Mouse (Mus musculus): ENCODE measurements at regions not wholly inside any gene's neighbourhood (a gene's known extent, or its start where the extent isn't known, plus 50 kb on each side); places are given as distances from the start of the nearest gene placed in this dataset.

GRCm38 (mm10) chr9:104496220-104496619, 50.9 kb upstream of the Cpne4 start:
- Histone ChIP-seq H3K9me3 (no peaks in the 10 kb centered on the region), H3K4me1 (no peaks in the 10 kb centered on the region), H3K9ac (no peak overlapping the region), H3K4me3 (no peak overlapping the region), H3K36me3 (no peaks in the 10 kb centered on the region), H3K27ac (no peak overlapping the region), H3K4me2 (no peak overlapping the region), H3K27me3 (no peaks in the 10 kb centered on the region)
- WGBS = 72% methylated on average over 9 of the region's 9 CpGs
- no peak for ATAC-seq (ENCODE audit: insufficient number of reproducible peaks, low FRiP score, low TSS enrichment, low read depth)

GRCm38 (mm10) chr9:104490696-104491095, 56.4 kb upstream of the Cpne4 start:
- H3K9ac ChIP-seq = no peak overlapping the region
- H3K36me3 ChIP-seq = no peaks in the 10 kb centered on the region
- no peak overlapping the region for H3K4me2 ChIP-seq
- no peak for ATAC-seq (ENCODE audit: insufficient number of reproducible peaks, low FRiP score, low TSS enrichment, low read depth)
- H3K27ac ChIP-seq = no peak overlapping the region
- no peak overlapping the region for H3K4me3 ChIP-seq
- no peaks in the 10 kb centered on the region for H3K9me3 ChIP-seq
- no peaks in the 10 kb centered on the region for H3K4me1 ChIP-seq
- H3K27me3 ChIP-seq = no peaks in the 10 kb centered on the region

DNA sequence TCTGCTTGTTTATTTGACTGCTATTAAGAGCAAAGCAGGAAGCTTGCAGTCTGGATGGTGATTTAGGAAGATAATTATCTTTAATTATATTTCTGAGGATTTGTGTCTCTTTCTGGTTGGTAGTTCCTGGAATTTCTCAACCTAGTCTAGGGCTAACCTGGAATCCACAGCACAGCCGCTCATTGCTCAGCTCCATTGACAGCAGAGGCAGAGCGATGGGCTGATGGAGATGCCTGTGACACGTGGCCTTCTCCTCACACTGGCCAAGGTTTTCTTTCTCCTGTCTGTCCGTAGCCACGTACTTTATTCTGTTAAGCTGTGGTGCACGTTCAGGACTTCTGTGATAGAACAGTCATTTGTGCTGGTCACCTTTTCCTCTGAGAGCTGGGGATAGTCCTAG, 57.7 kb upstream of the Cpne4 start:
- no peak overlapping the region for H3K4me3 ChIP-seq
- no peak overlapping the region for H3K27ac ChIP-seq
- H3K9ac ChIP-seq = no peak overlapping the region
- no peaks in the 10 kb centered on the region for H3K4me1 ChIP-seq
- no peaks in the 10 kb centered on the region for H3K27me3 ChIP-seq
- no peak for ATAC-seq (ENCODE audit: insufficient number of reproducible peaks, low FRiP score, low TSS enrichment, low read depth)
- no peak overlapping the region for H3K4me2 ChIP-seq
- H3K9me3 ChIP-seq = no peaks in the 10 kb centered on the region
- no peaks in the 10 kb centered on the region for H3K36me3 ChIP-seq
- WGBS = 52% methylated on average over 6 of the region's 6 CpGs

DNA sequence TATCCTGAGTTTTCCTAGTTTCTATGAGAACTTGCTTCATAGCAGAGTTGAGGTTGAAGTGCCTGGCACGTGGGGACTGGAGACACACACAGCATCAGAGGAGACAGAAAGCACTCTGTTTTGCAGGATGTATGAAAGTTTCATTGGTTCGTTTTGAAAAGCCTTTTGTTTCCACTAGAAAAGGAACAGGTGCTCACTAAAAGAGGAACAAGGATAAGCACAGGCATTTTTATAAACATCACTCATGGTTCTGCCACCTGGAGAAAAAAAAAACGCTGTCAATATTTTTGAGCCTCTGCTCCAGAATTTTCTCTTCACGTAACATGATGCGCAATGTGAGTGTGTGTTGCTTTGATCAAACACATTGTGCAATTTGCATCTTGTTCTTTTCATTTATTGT, 64.6 kb upstream of the Cpne4 start:
- no peak for ATAC-seq (ENCODE audit: insufficient number of reproducible peaks, low FRiP score, low TSS enrichment, low read depth)

GRCm38 (mm10) chr9:104480683-104481082, 66.4 kb upstream of the Cpne4 start:
- Histone ChIP-seq H3K9me3 (no peaks in the 10 kb centered on the region), H3K4me3 (no peak overlapping the region), H3K4me1 (no peaks in the 10 kb centered on the region), H3K9ac (no peak overlapping the region), H3K27me3 (no peaks in the 10 kb centered on the region), H3K27ac (no peak overlapping the region), H3K4me2 (no peak overlapping the region), H3K36me3 (no peaks in the 10 kb centered on the region)
- ATAC-seq (ENCODE audit: insufficient number of reproducible peaks, low FRiP score, low TSS enrichment, low read depth) = no peak
- WGBS = 69% methylated on average over 1 of the region's 1 CpGs

More for the DNA sequence above, 64.6 kb upstream of the Cpne4 start:
- 72% methylated on average over 5 of the region's 5 CpGs for WGBS
- Histone ChIP-seq H3K36me3 (no peaks in the 10 kb centered on the region), H3K9ac (no peak overlapping the region), H3K9me3 (no peaks in the 10 kb centered on the region), H3K4me2 (no peak overlapping the region), H3K27me3 (no peaks in the 10 kb centered on the region), H3K4me3 (no peak overlapping the region), H3K27ac (no peak overlapping the region), H3K4me1 (no peaks in the 10 kb centered on the region)

- ATAC-seq (ENCODE audit: insufficient number of reproducible peaks, low FRiP score, low TSS enrichment, low read depth) = no peak
- 78% methylated on average over 4 of the region's 4 CpGs for WGBS
- Histone ChIP-seq H3K9me3 (no peaks in the 10 kb centered on the region), H3K4me3 (no peak overlapping the region), H3K36me3 (no peaks in the 10 kb centered on the region), H3K9ac (no peak overlapping the region), H3K27ac (no peak overlapping the region), H3K27me3 (no peaks in the 10 kb centered on the region), H3K4me1 (no peaks in the 10 kb centered on the region), H3K4me2 (no peak overlapping the region)
These were observed 72.3 kb upstream of the Cpne4 start for GRCm38 (mm10) chr9:104474831-104475230.

- Histone ChIP-seq H3K4me3 (no peak overlapping the region), H3K9ac (no peak overlapping the region), H3K27ac (no peak overlapping the region), H3K36me3 (no peaks in the 10 kb centered on the region), H3K4me2 (no peak overlapping the region), H3K9me3 (no peaks in the 10 kb centered on the region), H3K27me3 (no peaks in the 10 kb centered on the region), H3K4me1 (no peaks in the 10 kb centered on the region)
- ATAC-seq (ENCODE audit: insufficient number of reproducible peaks, low FRiP score, low TSS enrichment, low read depth) = no peak
- 90% methylated on average over 1 of the region's 1 CpGs for WGBS
These were observed 79.8 kb upstream of the Cpne4 start for GRCm38 (mm10) chr9:104467238-104467637.

DNA sequence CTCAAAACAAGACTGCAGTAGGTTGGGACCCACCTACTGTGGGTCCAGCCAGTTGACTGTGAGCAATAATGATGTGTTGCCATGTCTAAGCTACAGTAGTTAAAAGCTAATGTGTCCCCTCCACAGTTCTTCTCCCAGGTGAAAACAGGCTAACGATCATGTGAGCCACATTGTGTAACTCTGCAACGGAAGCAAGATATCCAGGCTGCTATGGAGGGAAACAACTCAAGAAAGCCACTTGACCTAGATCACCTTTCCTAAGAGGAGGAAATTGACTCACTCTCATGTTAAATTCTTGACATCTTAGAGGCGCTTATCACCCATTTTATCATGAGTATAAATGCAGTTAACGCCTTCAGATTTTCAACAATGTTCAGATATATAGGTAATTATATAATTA, 83.4 kb upstream of the Cpne4 start:
- no peaks in the 10 kb centered on the region for H3K9me3 ChIP-seq
- ATAC-seq (ENCODE audit: insufficient number of reproducible peaks, low FRiP score, low TSS enrichment, low read depth) = no peak
- no peak overlapping the region for H3K4me2 ChIP-seq
- WGBS = 85% methylated on average over 4 of the region's 4 CpGs
- H3K27me3 ChIP-seq = no peaks in the 10 kb centered on the region
- H3K4me3 ChIP-seq = no peak overlapping the region
- H3K27ac ChIP-seq = no peak overlapping the region
- no peaks in the 10 kb centered on the region for H3K36me3 ChIP-seq
- no peak overlapping the region for H3K9ac ChIP-seq
- H3K4me1 ChIP-seq = no peaks in the 10 kb centered on the region

DNA sequence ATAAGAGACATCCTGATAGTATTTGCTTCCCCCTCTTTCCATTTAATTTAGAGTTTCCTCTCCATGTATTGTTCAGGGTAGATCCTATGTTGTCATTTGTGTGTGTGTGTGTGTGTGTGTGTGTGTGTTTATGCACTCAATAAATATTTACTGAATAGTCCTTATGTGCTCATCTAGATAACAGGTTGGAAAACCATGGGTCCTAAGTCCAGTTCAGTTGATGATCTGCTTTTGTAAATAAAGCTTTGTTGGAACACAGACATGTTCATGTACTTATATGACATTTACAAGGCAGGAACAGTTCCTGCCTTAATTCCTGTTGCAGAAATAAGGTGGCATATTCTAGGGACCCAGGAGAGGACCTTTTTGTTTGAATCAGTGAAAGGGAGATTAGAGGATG, 87.0 kb upstream of the Cpne4 start:
- Histone ChIP-seq H3K27me3 (no peaks in the 10 kb centered on the region), H3K9ac (no peak overlapping the region), H3K36me3 (no peaks in the 10 kb centered on the region), H3K27ac (no peak overlapping the region), H3K9me3 (no peaks in the 10 kb centered on the region), H3K4me3 (no peak overlapping the region), H3K4me2 (no peak overlapping the region), H3K4me1 (no peaks in the 10 kb centered on the region)
- ATAC-seq (ENCODE audit: insufficient number of reproducible peaks, low FRiP score, low TSS enrichment, low read depth) = no peak

- Histone ChIP-seq H3K9ac (no peak overlapping the region), H3K36me3 (no peaks in the 10 kb centered on the region), H3K4me2 (no peak overlapping the region), H3K4me1 (no peaks in the 10 kb centered on the region), H3K9me3 (no peaks in the 10 kb centered on the region), H3K4me3 (no peak overlapping the region), H3K27me3 (no peaks in the 10 kb centered on the region), H3K27ac (no peak overlapping the region)
- no peak for ATAC-seq (ENCODE audit: insufficient number of reproducible peaks, low FRiP score, low TSS enrichment, low read depth)
- WGBS = 27% methylated on average over 4 of the region's 4 CpGs
These were observed 89.5 kb upstream of the Cpne4 start for GRCm38 (mm10) chr9:104457635-104458034.

- Histone ChIP-seq H3K4me2 (no peak overlapping the region), H3K9ac (no peak overlapping the region), H3K27ac (no peak overlapping the region), H3K9me3 (no peaks in the 10 kb centered on the region), H3K4me1 (no peaks in the 10 kb centered on the region), H3K4me3 (no peak overlapping the region), H3K36me3 (no peaks in the 10 kb centered on the region), H3K27me3 (peaks cover 4% of the 10 kb centered on the region; the same call in 1 of the 2 replicates)
- ATAC-seq (ENCODE audit: insufficient number of reproducible peaks, low FRiP score, low TSS enrichment, low read depth) = no peak
- 72% methylated on average over 8 of the region's 8 CpGs for WGBS
These were observed 98.4 kb upstream of the Cpne4 start for GRCm38 (mm10) chr9:104448577-104449165.

DNA sequence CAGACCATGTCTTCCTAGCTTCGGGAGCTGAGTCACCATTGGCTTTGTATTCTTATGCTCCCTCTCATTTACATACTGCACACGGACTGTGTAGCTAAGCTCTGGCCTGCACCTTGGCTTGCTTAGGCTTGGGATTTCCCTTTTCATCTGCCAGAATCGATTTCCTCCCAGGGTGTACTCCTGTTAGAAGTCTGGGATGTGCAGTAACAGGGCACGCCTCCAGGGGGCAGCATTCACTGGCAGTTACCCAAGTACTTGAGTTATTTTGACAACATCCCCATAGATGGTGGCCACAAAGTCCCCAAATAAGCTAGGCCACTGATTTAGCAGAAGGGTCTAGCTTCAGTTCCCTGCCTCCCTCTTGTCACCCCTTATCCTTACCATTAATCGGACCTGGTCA, 102.2 kb upstream of the Cpne4 start:
- no peak for ATAC-seq (ENCODE audit: insufficient number of reproducible peaks, low FRiP score, low TSS enrichment, low read depth)
- peaks cover 4% of the 10 kb centered on the region; the same call in 1 of the 2 replicates for H3K27me3 ChIP-seq
- H3K36me3 ChIP-seq = no peaks in the 10 kb centered on the region
- no peaks in the 10 kb centered on the region for H3K4me1 ChIP-seq
- H3K4me3 ChIP-seq = no peak overlapping the region
- WGBS = 49% methylated on average over 5 of the region's 5 CpGs
- no peaks in the 10 kb centered on the region for H3K9me3 ChIP-seq
- no peak overlapping the region for H3K27ac ChIP-seq
- H3K4me2 ChIP-seq = no peak overlapping the region
- H3K9ac ChIP-seq = no peak overlapping the region

DNA sequence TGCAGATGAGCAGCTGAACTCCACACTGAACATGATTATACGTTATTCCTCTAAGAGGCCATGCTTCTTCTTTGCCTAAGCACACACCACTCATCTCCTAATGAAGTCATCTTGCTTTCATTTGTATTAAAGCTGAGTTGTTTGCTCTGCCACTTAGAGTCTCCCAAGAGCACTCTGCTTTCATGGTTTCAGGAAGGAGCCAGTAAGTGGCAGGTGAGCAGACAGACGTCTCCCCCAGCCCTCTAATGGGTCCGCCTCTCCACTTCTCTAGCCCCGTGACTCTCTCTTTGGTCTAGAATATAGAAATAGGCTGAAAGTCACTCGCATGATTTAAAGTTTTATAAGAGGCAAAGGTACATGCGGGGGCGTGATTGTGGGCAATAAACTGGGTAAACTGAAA, 103.8 kb upstream of the Cpne4 start:
- no peak overlapping the region for H3K4me2 ChIP-seq
- no peak overlapping the region for H3K4me3 ChIP-seq
- peaks cover 4% of the 10 kb centered on the region; the same call in 1 of the 2 replicates for H3K27me3 ChIP-seq
- H3K27ac ChIP-seq = no peak overlapping the region
- ATAC-seq (ENCODE audit: insufficient number of reproducible peaks, low FRiP score, low TSS enrichment, low read depth) = no peak
- no peaks in the 10 kb centered on the region for H3K9me3 ChIP-seq
- no peaks in the 10 kb centered on the region for H3K36me3 ChIP-seq
- WGBS = 63% methylated on average over 7 of the region's 7 CpGs
- no peaks in the 10 kb centered on the region for H3K4me1 ChIP-seq
- no peak overlapping the region for H3K9ac ChIP-seq

Data from limb, embryonic 15.5 days (tissue).